Mouse (Mus musculus) neutrophil, adult 5-6 weeks (primary cell): ENCODE data around the gene Agpat2. TPM values are rescaled to one million over a fixed set of nuclear protein-coding genes. Genes with fewer than 3 reads are reported as not detected.

Experiments
- ATAC-seq: fragments of 151-379, 151-347 bp; 2 replicates; pipeline ENCODE4 v1.8.0; 2017; ENCODE audit warnings: mild to moderate bottlenecking, moderate TSS enrichment; ENCODE audit not compliant: insufficient number of reproducible peaks, poor library complexity, low FRiP score, severe bottlenecking; ENCODE audit errors: extremely low read depth
- total RNA-seq: library from RNA; stranded (forward); fragments of 200-1000 nt; gene quantifications from 2 replicates; pipeline ENCODE4 v1.2.3, GENCODE M21; 2017

Agpat2 gene
- total RNA-seq, 1 experiment from 2014 or later: 40.4 TPM

DNA sequence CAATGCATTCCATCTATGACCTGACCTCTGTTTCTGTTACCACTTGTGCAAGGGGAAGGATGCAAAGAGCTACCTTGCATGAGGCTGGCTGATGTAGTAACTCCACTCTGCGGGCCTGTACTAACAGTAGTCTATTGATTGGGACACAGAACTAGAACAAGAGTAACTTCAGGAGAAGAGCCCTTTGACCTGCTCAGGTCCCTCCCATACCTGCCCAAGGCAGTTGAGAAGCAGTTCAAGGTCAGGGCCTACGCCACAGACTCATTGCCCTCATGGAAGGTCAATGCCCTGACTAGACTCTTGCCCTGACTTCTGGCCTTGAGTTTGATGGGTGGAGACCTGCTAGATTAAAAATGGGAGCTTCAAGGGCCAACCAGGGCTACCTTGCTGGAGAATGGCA lies 3.6 kb downstream of the Agpat2 start:
- ATAC-seq: no peak

DNA sequence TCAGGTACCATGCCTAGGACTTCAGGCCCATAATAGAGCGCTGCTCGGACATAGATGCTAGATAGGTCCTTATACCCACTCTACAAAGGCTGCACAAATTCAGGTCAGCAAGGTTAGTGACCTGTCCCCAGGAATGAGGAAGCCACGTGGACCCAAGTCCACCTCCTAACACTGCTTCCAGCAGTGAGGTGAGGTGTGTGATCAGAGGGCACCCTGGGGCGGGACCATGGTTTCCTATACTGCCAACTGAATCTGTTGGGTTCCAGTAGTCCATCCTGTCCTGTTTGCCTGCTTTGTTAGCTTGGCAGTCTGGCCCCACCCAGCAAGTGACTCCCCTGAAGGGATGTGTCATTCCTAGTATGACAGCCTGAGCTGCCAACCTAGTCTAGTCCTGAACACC lies 4.3 kb downstream of the Agpat2 start:
- ATAC-seq: no peak

GRCm38 (mm10) chr2:26598462-26598861 lies 5.8 kb downstream of the Agpat2 start:
- ATAC-seq: no peak

DNA sequence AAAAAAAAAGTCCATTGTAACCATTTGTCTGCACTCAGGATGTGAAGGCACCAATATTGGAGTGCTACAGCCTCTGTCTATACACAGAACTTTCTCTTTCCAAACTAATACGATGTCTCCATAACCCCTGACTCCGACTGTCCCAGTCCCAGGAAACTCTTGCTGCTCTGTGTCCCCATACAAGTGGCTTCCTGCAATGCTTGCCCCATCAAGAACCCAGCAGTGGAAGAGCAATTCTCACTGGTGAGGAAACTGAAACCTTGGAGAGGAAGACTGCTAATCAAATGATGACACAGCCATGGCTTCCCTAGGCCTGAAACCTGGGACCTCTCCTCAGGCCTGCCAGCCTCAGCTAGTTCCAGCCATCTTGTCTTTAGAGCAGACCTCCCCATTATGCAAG lies 6.4 kb downstream of the Agpat2 start:
- no peak for ATAC-seq

DNA sequence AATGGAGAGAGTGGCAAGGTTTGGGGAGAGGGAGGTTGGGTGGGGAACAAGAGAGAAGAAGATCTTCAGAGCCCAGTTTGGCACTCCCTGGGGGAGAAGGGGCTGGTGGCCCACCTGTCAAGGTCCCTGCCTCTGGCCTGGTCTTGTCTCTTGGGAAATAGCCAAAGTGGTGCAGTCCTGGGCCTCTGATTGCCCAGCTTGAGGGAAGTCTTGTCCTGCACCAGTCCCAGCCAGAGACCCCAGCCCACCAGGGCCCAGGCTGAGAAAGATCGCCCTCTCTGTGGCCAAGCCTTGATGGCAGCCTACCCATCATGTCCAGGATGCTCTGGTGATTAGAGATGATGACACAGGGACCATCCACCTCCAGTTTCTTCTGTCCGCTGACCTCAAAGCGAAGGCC lies 7.3 kb downstream of the Agpat2 start:
- ATAC-seq: no peak

- ATAC-seq: no peak
Measured at GRCm38 (mm10) chr2:26595725-26596435, 8.3 kb downstream of the Agpat2 start.

GRCm38 (mm10) chr2:26594934-26595724 lies 9.1 kb downstream of the Agpat2 start:
- ATAC-seq: no peak

DNA sequence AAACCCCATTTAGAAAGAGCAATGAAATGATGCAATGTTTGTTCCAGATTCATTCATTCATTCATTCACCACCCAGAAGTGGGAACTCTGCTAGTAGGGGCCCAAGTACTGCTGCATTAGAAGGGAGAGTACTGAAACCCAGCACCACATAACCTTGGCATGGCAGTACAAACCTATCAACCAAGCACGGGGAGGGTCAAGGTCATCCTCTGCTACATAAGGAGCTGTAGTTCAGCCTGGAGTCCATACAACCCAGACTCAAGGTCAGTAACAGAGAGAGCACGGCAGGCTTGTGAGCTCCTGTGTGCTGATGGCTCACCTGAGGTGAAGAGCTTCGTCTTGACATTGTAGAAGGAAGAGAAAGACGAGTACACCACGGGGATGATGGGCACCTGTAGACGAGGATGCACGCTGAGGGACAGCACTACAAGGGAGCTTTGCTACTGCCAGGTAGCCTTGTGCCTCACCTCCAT lies 9.7 kb downstream of the Agpat2 start:
- no peak for ATAC-seq

GRCm38 (mm10) chr2:26594022-26594346 lies 10.2 kb downstream of the Agpat2 start:
- ATAC-seq: peak; percentile 65; the same call in 1 of the 2 replicates

- ATAC-seq: no peak
Measured at GRCm38 (mm10) chr2:26593211-26594021, 10.8 kb downstream of the Agpat2 start.

DNA sequence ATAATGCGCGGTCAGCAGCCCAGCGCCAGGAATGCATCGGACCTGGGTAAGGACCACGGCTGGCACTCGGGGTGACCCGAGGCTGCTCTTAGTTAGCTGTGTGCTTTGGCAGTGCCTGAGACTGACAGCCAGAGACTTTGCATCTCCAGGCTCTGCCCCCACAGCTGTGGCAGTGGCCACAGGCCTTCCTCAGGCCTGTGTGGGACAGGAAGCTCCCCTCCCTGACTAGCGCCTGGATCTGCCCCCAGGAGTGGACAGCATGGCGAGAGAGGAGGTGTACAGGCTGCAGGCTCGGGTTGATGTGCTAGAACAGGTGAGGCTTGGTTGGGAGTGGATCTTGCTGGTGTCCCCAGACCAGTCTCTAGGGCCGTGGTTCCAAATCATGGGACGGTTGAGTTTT lies 12.8 kb downstream of the Agpat2 start:
- no peak for ATAC-seq

DNA sequence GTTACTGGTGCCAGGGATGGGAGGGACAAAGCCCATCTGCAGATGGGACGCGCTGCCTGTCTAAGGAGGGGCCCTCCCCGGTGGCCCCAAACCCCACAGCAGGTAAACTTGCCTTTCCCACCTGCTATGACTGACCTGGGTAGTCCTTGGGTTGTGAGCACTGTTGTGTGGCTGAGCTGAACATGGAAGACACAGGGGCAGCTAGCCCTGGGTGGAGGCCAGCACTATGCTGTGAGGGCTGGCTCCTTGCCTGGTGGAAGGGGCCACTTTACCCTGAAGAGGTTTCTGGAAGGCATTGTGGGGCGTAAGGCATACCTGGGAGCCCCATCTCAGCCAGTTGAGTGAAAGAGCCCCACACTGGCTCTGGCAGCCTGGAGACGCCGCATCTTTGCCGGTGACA lies 13.3 kb downstream of the Agpat2 start:
- ATAC-seq: no peak

DNA sequence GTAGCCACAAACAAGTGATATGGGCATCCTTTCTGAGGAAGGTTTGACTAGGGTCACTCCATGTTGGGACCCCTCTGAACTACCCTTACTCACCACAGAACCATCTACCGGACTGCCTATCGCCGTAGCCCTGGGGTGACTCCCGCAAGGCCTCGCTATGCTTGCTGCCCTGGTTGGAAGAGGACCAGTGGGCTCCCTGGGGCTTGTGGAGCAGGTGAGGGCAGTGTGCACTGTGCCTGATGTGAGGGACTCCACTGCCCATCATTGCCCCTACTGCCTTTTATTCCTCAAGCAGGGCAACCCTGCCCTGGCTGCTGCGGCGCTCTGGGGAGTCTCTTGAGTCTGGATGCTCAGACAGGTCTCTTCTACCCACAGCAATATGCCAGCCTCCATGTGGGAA lies 13.9 kb downstream of the Agpat2 start:
- no peak for ATAC-seq

GRCm38 (mm10) chr2:26589284-26589683 lies 14.9 kb downstream of the Agpat2 start:
- ATAC-seq: no peak

DNA sequence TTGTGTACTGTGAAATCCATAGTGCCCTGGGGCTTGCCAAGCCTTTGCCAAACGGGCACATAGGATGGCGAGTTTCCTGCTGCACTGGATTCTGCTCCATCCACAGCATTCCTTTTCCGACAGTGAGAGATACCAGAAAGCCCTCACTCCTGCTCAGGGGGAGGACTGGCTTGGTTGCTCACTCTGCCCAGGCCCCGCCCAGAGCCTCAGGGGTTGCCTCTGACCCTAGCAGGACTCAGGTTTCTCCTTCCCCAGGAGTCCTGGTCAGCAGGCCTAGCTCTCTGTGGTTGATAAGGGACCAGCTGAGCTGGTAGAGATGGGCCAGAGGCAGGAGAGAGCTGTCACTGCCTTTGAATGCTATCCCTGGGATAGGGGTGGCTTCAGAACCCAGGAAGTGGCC lies 15.6 kb downstream of the Agpat2 start:
- ATAC-seq: no peak

DNA sequence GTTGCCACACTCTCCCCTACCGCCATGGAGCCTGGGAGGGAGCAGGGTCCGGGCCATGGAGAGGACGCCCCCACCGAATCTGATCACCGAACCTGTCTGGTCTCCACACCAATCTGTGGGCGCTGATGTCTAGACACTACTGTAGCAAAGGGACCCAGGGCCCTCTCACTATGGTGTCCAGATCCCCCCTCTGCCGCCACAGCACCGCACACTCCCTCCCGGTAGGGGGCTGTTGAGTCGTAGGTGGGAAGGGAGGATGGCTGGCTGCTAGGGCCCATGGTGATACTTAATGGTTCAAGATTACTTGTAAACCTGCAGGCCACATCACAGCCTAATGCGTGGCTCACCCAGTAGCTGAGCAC lies 17.2 kb downstream of the Agpat2 start:
- no peak for ATAC-seq

GRCm38 (mm10) chr2:26586294-26587043 lies 17.7 kb downstream of the Agpat2 start, which contains the start of gene Gm20532:
Gm20532 (plus strand) TSS chr2:26586639.
- no peak for ATAC-seq

DNA sequence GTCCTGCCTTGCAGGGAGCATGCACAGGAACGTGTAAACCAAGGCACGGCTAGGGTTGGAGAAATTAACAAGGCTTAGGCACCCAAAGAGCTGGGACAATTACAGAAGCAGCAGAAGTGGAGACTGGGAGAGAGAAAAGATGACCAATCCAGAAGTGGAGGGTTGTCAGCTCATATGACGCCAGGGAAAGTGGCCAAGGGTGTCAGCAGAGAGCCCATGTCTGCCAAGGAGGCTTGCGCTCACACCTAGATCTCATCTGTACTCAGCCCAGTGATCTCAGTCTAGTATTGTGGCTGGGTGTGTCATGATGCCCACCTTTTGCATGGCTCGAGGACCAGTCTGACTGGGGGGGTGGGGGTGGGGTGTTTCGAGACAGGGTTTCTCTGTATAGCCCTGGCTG lies 18.5 kb downstream of the Agpat2 start:
- no peak for ATAC-seq

- no peak for ATAC-seq
Measured at GRCm38 (mm10) chr2:26583640-26584039, 20.6 kb downstream of the Agpat2 start.
